Mouse (Mus musculus): ENCODE data around the gene Vps4a. TPM values are rescaled to one million over a fixed set of nuclear protein-coding genes. Genes with fewer than 3 reads are reported as not detected.

Vps4a gene
- total RNA-seq, 2 experiments from 2014 or later: 62.2 to 71.0 TPM

DNA sequence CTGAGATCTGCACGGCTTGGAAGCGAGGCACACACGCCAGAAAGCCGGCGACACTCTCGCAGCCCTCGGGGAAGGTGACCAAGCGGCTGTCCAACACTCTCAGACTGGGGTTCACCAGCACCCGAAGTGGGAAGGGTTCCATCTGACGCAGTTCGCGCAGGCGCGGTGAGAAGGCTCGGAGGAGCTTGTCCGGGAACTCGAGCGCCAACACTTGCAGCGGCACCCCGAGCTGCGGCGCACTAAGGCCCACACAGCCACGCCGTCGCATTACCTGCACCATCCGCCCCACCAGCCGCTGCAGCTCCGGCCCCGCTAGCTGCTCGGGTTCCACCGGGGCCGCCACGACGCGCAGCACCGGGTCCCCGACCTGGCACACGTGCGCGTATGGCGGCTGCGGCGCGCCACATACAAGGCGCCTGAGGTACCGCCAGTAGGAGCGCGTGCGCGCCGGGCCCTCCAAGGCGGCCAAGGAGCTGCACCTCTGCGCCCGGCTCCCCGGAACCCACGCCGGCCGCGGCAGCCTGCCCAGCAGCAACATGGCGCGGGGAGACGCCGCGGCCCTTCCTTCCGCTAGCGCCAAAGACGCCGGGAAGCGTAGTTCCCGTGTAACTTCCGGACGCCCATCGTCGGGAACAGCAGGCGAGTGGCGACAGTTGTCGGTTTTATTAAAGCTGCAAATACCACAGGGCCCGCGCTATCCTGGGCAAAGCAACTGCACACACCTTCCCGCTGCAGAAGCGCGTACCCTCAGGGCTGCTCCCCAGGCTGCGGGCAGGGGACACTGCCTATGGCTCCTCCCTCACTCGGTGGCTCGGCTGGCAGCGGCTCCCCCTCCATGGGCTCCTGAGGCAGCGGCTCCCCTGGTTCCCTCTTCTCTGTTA, 17.3 kb downstream of the Vps4a start, which contains the start of gene Pdf:
Gene Pdf, minus strand, starts transcription at position 554 of the 881 bp plus-strand sequence.
- DNase-seq (ENCODE audit: low spot score): peak; percentile 75

GRCm38 (mm10) chr8:107049480-107049879, 18.5 kb downstream of the Vps4a start:
- no peak for DNase-seq (ENCODE audit: low spot score)

DNA sequence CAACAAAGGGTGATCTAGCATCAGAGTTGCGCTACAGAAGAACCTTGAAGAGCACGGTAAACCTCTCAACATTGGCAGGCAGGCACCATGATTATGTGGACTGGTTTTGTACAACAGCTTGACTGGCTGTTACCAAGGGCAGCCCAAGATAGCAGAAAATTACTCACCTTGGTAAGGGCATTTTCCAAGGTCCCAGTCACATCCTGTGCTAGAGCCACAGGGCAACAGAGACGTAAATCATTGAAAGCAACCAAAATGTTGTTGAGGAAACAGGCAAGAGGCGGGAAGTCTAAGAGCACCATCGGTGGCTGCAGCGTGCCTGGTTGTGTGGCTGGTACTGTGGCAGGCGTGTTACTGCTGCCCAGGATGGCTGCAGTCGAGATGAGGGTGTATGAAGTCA, 21.0 kb downstream of the Vps4a start:
- DNase-seq (ENCODE audit: low spot score): no peak

- DNase-seq (ENCODE audit: low spot score): peak; percentile 97
Measured at GRCm38 (mm10) chr8:107056076-107056972, 25.3 kb downstream of the Vps4a start, which contains the start of the genes Cog8 and Nip7. Cog8 (minus strand) TSS chr8:107056689. Nip7 (plus strand) TSS chr8:107056877.

DNA sequence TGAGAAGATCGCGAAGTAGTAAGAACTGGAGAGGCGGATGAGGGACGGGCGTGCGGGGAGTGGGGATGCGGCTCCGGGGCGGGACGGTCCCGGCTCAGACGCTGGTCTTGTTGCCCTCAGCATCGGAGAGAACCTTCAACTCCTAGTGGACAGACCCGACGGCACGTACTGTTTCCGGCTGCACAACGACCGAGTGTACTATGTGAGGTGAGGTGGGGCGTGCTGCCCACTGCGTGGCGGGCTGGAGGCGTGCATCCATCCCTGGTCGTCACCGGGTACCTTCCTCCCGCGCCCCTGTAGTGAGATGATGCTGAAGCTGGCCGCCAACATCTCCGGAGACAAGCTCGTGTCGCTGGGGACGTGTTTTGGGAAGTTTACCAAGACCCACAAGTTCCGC, 25.9 kb downstream of the Vps4a start:
- DNase-seq (ENCODE audit: low spot score): no peak

DNA sequence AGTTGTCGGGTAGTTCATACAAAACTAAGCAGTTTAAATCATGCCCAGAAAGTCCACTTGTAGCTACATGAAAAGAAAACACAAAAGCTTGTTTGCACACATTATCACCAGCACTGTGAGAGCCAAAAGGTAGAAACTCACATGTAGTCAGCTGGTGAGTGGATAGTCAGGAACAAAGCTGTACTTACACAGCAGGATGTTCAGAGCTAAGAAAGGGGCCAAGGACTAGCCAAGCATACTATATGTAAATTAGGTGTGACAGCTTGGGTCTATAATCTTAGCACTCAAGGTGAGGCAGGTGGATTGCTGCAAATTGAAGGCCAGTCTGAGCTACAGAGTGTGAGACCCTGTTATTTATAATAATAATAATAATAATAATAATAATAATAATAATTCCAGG, 31.6 kb downstream of the Vps4a start:
- DNase-seq (ENCODE audit: low spot score): no peak

- no peak for DNase-seq (ENCODE audit: low spot score)
Measured at GRCm38 (mm10) chr8:107065511-107066496, 34.8 kb downstream of the Vps4a start, which contains the start of gene Tmed6. Tmed6 (minus strand) TSS chr8:107065644.

DNA sequence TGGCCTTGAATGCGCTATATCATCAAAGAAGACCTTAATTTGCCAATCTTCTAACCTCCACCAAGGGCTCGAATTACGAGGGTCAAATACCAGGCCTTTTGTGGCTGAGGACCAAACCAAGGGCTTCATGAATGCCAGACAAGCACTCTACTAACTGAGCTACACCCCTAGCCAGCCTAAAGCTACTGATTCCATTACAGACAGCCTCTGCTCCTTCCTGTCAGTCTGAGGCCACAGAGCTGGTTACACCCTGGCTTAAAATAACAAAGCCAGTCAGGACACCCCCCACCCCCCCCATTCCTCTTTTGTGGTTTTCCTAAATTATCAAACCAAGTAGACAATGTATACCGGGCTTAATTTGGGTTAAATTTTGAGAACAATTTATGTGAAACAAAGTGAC, 42.7 kb downstream of the Vps4a start:
- no peak for DNase-seq (ENCODE audit: low spot score)

GRCm38 (mm10) chr8:107074128-107074527, 43.1 kb downstream of the Vps4a start:
- DNase-seq (ENCODE audit: low spot score): no peak

DNA sequence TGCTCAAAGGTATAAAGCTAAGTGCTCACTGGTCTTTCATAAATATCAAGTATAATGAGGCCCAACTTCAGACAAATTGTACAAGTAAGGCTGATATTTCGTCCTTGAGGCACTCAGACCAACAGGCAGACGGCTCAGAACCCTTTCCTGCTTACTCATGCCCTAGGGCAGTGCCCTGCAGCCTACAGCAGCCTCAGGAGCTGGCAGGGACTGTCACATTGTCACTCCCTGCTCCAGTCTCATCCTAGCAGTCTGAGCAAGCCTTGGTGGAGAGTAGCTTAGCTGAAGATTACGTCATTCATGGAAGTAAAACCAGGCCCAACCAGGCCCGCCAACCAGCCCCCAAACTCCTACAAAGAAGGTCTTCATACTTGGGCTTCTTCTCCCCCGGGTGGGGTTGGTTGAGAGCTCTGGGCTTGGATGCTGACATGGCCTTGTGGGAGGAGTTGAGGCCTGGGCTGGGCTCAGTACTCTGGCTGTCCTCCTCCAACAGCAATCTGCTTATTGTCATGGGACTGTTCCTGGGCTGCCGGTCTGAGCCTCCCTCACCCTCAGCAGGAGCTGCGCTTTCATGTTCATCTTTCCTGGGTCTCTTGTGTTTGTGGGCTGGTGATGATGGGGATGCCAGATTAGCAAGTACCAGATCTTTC, 45.3 kb downstream of the Vps4a start:
- DNase-seq (ENCODE audit: low spot score): no peak

GRCm38 (mm10) chr8:107085358-107085757, 54.3 kb downstream of the Vps4a start:
- DNase-seq (ENCODE audit: low spot score): no peak

- DNase-seq (ENCODE audit: low spot score): no peak
Measured at GRCm38 (mm10) chr8:107086018-107086417, 55.0 kb downstream of the Vps4a start.

GRCm38 (mm10) chr8:107088526-107089063, 57.6 kb downstream of the Vps4a start:
- DNase-seq (ENCODE audit: low spot score): no peak

DNA sequence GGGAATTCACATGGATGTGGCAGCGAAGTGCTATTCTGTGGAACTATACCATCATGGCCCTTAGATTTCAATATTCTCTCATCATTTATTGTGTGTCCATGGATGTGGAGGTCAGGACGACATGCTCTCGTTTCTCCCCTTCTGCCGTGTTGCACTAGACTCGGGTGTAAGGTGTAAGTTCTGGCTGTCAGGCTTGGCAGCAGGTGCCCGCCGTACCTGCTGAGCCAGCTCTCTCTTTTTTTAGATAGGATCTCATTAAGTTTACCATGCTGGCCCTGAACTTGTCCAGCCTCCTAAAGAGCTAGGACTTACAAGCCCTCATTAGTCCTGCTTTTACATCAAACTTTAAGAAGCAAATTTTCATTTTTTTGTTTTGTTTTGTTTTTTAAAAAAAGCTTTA, 59.5 kb downstream of the Vps4a start:
- peak; percentile 59 for DNase-seq (ENCODE audit: low spot score)

Other genes starting within 250 kb of the Vps4a start
- under 1 TPM; 0.37 to 0.57 TPM for gene Has3, start 161.0 kb upstream of the Vps4a start, total RNA-seq (2021)
- 10 to 100 TPM; 20.7 to 21.8 TPM for gene Utp4, start 137.6 kb upstream of the Vps4a start, total RNA-seq (2021)
- 1 to 10 TPM; 4.1 to 4.2 TPM for gene Sntb2, start 95.5 kb upstream of the Vps4a start, total RNA-seq (2021)
- 10 to 100 TPM; 42.5 to 45.4 TPM for gene Pdf, start 17.4 kb downstream of the Vps4a start, total RNA-seq (2021)
- 10 to 100 TPM; 18.0 to 18.2 TPM for gene Cog8, start 25.5 kb downstream of the Vps4a start, total RNA-seq (2021)
- 10 to 100 TPM; 16.5 to 18.0 TPM for gene Nip7, start 25.7 kb downstream of the Vps4a start, total RNA-seq (2021)
- not detected for gene Tmed6, start 34.4 kb downstream of the Vps4a start, total RNA-seq (2021)
- gene Terf2, start 65.3 kb downstream of the Vps4a start, total RNA-seq (2021): 10 to 100 TPM; 11.5 to 13.9 TPM
- gene Cyb5b, start 119.4 kb downstream of the Vps4a start, total RNA-seq (2021): 10 to 100 TPM; 33.2 to 38.3 TPM